Mouse (Mus musculus) midbrain, embryonic 12.5 days (tissue): ENCODE results near the gene Nab1. TPM values are rescaled to one million over a fixed set of nuclear protein-coding genes. Genes with fewer than 3 reads are reported as not detected.
A peak's percentile ranks its signal among the peaks of the same experiment; 100 is the strongest.
"Not testable (repeated sequence)": the region's sequence is repeated elsewhere in the genome, so short reads cannot be mapped to it uniquely, and the experiment has no call there.

Source experiments
- ATAC-seq: fragments of 200-750 bp; cut with Nextera tagmentation; 2 replicates; pipeline ENCODE4 v1.8.0; 2017; ENCODE audit warnings: low read depth, moderate TSS enrichment, moderate library complexity; ENCODE audit not compliant: low FRiP score
- H3K27ac ChIP-seq: fragments of 300-500 bp; sonication (generic); replicated peaks from 2 replicates; pipeline ENCODE4 v1.5.1; 2016; ENCODE audit warnings: mild to moderate bottlenecking
- H3K27me3 ChIP-seq: fragments of 300-500 bp; sonication (generic); 2 replicates; pipeline ENCODE4 v1.6.1; 2016; ENCODE audit warnings: mild to moderate bottlenecking
- H3K36me3 ChIP-seq: fragments of 300-500 bp; sonication (generic); 2 replicates; pipeline ENCODE4 v1.6.1; 2016
- H3K4me1 ChIP-seq: fragments of 300-500 bp; sonication (generic); 2 replicates; pipeline ENCODE4 v1.6.1; 2016
- H3K4me2 ChIP-seq: fragments of 300-500 bp; sonication (generic); replicated peaks from 2 replicates; pipeline ENCODE4 v1.6.1; 2016; ENCODE audit warnings: mild to moderate bottlenecking, moderate library complexity
- H3K4me3 ChIP-seq: fragments of 300-500 bp; sonication (generic); 2 replicates; pipeline ENCODE4 v1.5.1; 2016; ENCODE audit warnings: mild to moderate bottlenecking
- H3K9ac ChIP-seq: fragments of 300-500 bp; sonication (generic); replicated peaks from 2 replicates; pipeline ENCODE4 v1.6.1; 2016; ENCODE audit warnings: mild to moderate bottlenecking, moderate library complexity
- H3K9me3 ChIP-seq: fragments of 300-500 bp; sonication (generic); 2 replicates; pipeline ENCODE4 v1.6.1; 2016; ENCODE audit warnings: mild to moderate bottlenecking
- whole genome bisulfite sequencing: fragments of 180-500 bp; shearing (Covaris S2); methylation state at CpG from one replicate; pipeline ENCODE4 v1.1.7; 2016; 5-methylcytosine and 5-hydroxymethylcytosine counted together
- polyA plus RNA-seq: library from polyadenylated mRNA; unstranded; fragments of >200 nt; fragmentation: Nextera tagmentation; extraction: Ambion mirVana; gene quantifications from 2 replicates; pipeline ENCODE4 v1.2.1, GENCODE M21; 2016

Gene Nab1
- 6.7 and 6.9 TPM in 2 replicates for polyA plus RNA-seq

DNA sequence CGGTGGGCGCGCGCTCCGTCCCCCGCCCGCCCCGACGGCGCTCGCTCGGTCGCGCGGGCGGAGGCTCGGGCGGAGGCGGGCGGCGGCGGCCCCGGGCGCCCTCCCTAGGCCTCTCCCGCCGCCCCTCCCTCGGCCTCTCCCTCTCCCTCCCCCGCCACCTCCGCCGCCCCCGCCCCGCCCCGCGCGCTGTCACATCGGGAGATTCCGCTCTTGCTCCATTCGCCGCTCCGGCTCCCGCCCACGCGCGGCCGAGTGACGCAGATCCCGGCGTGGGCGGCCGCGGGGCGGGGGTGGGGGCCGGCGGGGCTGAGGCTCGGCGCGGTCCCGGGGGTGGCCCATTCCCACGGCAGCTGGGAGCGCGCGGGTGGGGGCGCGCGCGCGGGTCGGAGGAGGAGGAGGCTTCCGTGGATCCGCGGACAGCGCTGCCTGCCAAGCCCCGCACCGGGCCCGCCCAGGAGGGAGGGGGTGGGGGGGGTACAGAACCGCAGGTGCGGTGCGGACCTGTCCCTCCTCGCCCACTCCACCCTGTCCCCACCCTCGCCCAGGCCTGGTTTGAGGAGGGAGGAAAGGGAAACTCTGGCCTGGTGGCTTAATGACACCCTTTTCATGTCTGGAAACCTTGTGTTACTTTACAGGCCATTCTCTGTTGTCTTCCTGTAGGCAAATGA, at the start of gene Nab1:
Gene Nab1, minus strand, starts transcription at position 366 of the 668 bp plus-strand sequence.
- WGBS: under 1% methylated on average over 44 of the region's 80 CpGs
- H3K27ac ChIP-seq: peak within 1 kb of the TSS; percentile 46
- H3K4me3 ChIP-seq: peak within 1 kb of the TSS; percentile 86
- ATAC-seq: peak; percentile 87
- H3K27me3 ChIP-seq: peaks cover 11% of the 10 kb centered on the region
- no peaks in the 10 kb centered on the region for H3K36me3 ChIP-seq
- peak within 1 kb of the TSS; percentile 79 for H3K9ac ChIP-seq
- H3K9me3 ChIP-seq: no peaks in the 10 kb centered on the region
- peak within 1 kb of the TSS; percentile 81 for H3K4me2 ChIP-seq
- H3K4me1 ChIP-seq: 0 out of 2 replicates have a peak, but pooled peaks cover 5% of the 10 kb centered on the region

DNA sequence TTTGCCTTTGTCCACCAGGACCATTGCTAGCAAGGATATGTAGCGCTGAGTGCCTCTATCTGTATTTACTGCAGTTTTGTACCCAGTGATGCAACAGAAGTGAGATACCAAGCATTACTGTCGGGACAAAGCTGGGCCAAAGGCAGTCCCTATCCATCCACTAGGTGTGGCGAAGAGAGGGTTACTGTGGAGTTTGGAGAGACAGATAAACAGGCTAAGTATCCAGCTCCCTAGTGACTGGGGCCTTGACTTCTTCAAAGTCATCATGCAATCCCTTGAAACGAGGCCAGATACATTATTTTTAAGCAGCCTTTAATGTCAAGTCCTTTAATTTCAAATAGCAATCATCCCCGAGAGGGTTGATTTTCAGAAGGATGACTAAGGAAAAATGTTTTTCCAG, 47.0 kb upstream of the Nab1 start:
- Histone ChIP-seq H3K4me3 (no peak overlapping the region), H3K27ac (no peak overlapping the region), H3K36me3 (no peaks in the 10 kb centered on the region), H3K9ac (no peak overlapping the region), H3K9me3 (0 out of 2 replicates have a peak, but pooled peaks cover 6% of the 10 kb centered on the region), H3K4me1 (no peaks in the 10 kb centered on the region), H3K4me2 (no peak overlapping the region), H3K27me3 (no peaks in the 10 kb centered on the region)
- 86% methylated on average over 5 of the region's 5 CpGs for WGBS
- ATAC-seq: no peak

DNA sequence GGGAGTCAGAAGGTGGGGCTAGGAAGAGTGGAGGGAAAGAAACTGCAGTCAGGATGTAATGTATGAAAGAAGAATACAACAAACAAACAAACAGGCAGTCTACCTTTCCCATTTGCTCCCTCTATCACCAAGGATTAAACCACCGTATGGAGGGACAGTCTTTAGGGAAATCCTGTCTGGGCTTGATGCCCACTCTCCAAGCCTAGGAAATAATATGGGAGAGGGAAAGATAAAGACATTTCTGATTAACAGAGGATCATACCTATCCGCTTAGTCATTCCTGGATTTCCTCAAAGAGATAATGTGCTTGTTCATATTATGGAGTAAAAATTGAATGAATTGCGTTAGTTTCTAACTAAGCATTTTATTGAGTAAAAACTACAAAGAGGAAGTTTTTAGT, 46.3 kb upstream of the Nab1 start:
- no peak overlapping the region for H3K9ac ChIP-seq

DNA sequence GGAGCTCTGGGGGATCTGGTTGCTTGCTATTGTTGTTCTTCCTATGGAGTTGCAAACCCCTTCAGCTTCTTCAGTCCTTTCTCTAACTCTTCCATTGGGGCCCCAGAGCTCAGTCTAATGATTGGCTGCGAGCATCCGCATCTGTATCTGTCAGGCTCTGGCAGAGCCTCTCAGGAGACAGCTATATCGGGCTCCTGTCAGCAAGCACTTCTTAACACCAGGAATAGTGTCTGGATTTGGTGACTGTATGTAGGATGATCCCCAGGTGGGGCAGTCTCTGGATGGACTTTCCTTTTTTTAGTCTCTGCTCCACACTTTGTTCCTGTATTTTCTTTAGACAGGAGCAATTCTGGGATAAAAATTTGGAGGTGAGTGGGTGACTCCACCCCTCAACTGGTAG, 39.6 kb upstream of the Nab1 start:
- not testable (repeated sequence) for H3K9ac ChIP-seq, H3K4me1 ChIP-seq, H3K9me3 ChIP-seq, H3K4me2 ChIP-seq, H3K27ac ChIP-seq, H3K4me3 ChIP-seq, H3K27me3 ChIP-seq, H3K36me3 ChIP-seq, ATAC-seq
- 79% methylated on average over 3 of the region's 3 CpGs for WGBS

More for the DNA sequence above, 46.3 kb upstream of the Nab1 start:
- ATAC-seq: no peak
- Histone ChIP-seq H3K9me3 (0 out of 2 replicates have a peak, but pooled peaks cover 6% of the 10 kb centered on the region), H3K27me3 (no peaks in the 10 kb centered on the region), H3K4me2 (no peak overlapping the region), H3K4me1 (no peaks in the 10 kb centered on the region), H3K4me3 (no peak overlapping the region), H3K27ac (no peak overlapping the region), H3K36me3 (no peaks in the 10 kb centered on the region)
- 93% methylated on average over 3 of the region's 3 CpGs for WGBS

DNA sequence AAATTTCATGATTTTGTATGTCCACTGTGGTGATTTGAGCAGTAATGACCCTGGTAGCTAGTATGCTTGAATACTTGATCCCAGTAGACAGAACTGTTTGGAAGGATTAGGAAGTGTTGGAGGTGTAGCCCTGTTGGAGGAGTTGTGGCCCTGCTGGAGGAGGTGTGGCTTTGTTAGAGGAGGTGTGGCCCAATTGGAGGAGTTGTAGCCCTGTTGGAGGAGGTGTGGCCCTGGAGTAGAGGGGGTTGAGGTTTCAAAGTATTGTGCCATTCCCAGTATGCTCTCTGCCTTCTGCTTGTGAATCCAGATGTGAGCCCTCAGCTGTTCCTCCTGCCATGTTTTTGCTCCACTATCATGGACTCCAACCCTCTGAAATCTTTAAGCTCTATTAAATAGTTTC, 29.5 kb upstream of the Nab1 start:
- no peaks in the 10 kb centered on the region for H3K36me3 ChIP-seq
- no peaks in the 10 kb centered on the region for H3K4me1 ChIP-seq
- H3K9ac ChIP-seq: no peak overlapping the region
- no peak overlapping the region for H3K27ac ChIP-seq
- no peaks in the 10 kb centered on the region for H3K9me3 ChIP-seq
- H3K4me3 ChIP-seq: no peak overlapping the region
- no peaks in the 10 kb centered on the region for H3K27me3 ChIP-seq
- no peak for ATAC-seq
- H3K4me2 ChIP-seq: no peak overlapping the region

DNA sequence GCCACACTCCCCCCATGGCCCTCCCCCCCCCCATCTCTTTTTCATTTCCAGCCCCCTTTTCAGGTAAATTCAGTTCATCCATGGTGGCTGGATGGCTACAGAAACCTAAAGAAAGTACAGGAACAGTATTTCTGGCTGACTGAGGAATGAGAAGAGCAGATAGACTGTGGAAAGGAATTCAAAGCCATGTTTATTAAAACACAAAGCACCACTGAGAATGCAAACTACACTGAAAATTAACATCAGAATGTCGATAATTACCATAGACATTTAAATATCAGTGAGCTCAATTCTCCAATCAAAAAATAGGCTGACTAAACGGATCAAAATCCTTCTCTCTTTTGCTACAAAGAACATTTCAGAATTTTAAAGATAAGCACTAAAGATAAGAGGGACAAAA, 27.2 kb upstream of the Nab1 start:
- Histone ChIP-seq H3K9ac (no peak overlapping the region), H3K27me3 (no peaks in the 10 kb centered on the region), H3K9me3 (no peaks in the 10 kb centered on the region), H3K27ac (no peak overlapping the region), H3K4me2 (no peak overlapping the region), H3K4me3 (no peak overlapping the region), H3K36me3 (no peaks in the 10 kb centered on the region), H3K4me1 (no peaks in the 10 kb centered on the region)
- ATAC-seq: no peak
- WGBS: 44% methylated on average over 2 of the region's 2 CpGs

DNA sequence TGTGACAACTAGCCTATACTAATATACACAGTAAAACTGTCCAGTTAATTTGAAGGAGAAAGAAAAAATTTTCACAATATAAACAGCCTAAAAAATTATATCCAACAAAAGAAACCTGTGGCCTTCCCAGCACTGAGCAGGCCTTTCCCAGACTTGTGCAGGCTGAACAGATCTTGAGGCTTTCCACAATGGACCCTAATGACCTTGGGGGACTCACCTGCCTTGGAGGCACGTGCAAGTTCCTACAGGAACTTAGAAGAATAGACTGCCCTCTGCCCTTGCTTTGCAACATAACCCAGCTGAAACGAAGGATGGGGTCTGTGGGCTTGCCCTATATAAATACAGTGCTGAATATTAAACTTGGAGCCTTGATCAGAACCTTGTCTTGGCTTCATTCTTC, 26.8 kb upstream of the Nab1 start:
- no peak for ATAC-seq
- H3K4me2 ChIP-seq: no peak overlapping the region
- H3K36me3 ChIP-seq: no peaks in the 10 kb centered on the region

DNA sequence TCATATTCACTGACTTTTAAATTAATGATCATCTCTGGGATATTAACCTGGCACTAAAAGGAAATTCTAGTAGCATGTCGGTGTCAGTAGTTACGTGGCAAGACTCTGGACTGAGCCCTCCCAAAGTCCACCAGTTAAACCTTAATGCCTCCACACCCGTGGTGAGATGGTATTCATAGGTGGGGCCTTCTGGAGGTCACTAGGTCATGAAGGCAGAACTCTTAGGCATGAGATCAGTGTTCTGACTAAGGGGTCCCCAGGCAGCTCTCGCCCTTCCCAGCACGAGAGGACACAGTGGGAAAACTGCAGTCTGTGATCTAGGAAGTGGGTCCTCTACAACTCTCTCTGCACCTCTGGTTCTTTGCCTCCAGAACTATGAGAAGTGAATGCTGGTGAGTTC, 24.2 kb upstream of the Nab1 start:
- Histone ChIP-seq H3K36me3 (no peaks in the 10 kb centered on the region), H3K9me3 (no peaks in the 10 kb centered on the region), H3K27me3 (no peaks in the 10 kb centered on the region), H3K4me2 (no peak overlapping the region), H3K9ac (no peak overlapping the region), H3K4me1 (no peaks in the 10 kb centered on the region), H3K27ac (no peak overlapping the region), H3K4me3 (no peak overlapping the region)
- ATAC-seq: no peak
- 76% methylated on average over 5 of the region's 5 CpGs for WGBS

More for the DNA sequence above, 26.8 kb upstream of the Nab1 start:
- Histone ChIP-seq H3K9ac (no peak overlapping the region), H3K27ac (no peak overlapping the region), H3K9me3 (no peaks in the 10 kb centered on the region), H3K27me3 (no peaks in the 10 kb centered on the region), H3K4me1 (no peaks in the 10 kb centered on the region), H3K4me3 (no peak overlapping the region)
- WGBS: 55% methylated on average over 2 of the region's 2 CpGs

DNA sequence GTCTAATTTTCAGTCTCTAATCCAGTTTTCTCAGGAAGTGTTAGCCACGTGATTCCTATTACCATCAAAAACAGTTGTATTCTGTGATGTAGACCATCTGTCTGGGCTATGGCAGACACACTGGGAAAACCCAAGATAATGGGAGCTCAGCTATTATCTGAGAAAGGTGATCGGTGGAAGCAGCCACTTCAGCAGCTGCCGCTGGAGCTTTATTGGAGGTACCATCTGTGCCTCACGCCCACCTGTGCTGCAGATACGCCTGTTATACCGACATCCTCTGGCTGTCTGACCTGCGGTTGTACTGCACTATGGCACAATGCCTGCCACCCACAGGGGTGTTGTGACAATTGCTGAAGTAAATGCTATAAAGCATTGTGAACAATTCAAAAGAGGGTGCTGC, 23.7 kb upstream of the Nab1 start:
- Histone ChIP-seq H3K4me2 (no peak overlapping the region), H3K27me3 (no peaks in the 10 kb centered on the region), H3K4me3 (no peak overlapping the region), H3K27ac (no peak overlapping the region), H3K36me3 (no peaks in the 10 kb centered on the region), H3K4me1 (no peaks in the 10 kb centered on the region), H3K9me3 (no peaks in the 10 kb centered on the region), H3K9ac (no peak overlapping the region)
- ATAC-seq: peak; percentile 65; the same call in 1 of the 2 replicates
- 70% methylated on average over 7 of the region's 7 CpGs for WGBS

DNA sequence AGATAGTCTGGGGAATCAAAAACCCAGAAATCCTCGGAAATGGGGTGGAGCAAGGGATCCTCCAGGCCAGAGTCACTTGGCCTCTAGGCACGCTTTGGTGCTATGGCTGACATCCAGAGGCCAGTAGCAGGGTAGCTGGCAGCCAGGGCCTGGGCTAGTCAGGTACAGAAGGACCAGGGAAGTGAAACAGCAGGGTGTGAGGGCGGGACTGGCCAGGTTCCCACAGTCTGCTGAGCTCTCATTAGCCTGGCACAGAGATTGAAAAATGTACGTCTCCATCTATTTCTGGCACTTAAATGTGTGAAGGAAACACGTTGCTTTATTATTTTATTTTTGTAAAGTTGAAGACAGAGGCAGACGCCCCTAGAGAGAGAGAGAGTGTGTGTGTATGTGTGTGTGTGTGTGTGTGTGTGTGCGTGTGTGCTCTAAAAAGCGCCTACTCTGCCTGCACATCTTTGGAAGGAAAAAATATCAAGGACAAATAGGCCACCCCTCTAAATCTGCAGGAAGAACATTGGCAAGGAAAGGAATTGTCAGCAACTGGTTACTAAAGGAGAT, 21.0 kb upstream of the Nab1 start:
- Histone ChIP-seq H3K4me1 (no peaks in the 10 kb centered on the region), H3K36me3 (no peaks in the 10 kb centered on the region), H3K4me3 (no peak overlapping the region), H3K4me2 (no peak overlapping the region), H3K9ac (no peak overlapping the region), H3K27me3 (no peaks in the 10 kb centered on the region), H3K9me3 (no peaks in the 10 kb centered on the region), H3K27ac (no peak overlapping the region)
- no peak for ATAC-seq
- 71% methylated on average over 8 of the region's 8 CpGs for WGBS

DNA sequence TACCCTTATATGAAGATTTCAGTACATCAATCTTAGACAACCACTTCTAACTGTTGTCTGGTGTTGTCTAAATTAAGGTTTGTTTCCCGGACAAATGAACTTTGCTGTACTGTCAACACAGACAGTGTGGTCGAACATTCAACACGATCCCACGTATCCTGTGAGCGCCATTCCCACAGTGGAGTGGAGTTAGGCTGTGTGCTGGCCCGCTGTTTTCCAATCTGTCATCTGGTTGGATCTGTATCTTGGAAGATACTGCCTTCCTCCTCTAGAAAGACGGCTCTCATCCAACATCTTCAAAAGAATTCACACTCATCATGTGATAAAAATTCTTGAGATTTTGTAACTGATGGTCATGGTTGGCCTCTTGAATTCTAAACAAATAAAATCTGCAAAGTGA, 19.7 kb upstream of the Nab1 start:
- Histone ChIP-seq H3K9ac (no peak overlapping the region), H3K27me3 (no peaks in the 10 kb centered on the region), H3K27ac (no peak overlapping the region), H3K36me3 (no peaks in the 10 kb centered on the region), H3K4me3 (no peak overlapping the region), H3K4me1 (no peaks in the 10 kb centered on the region), H3K4me2 (no peak overlapping the region), H3K9me3 (no peaks in the 10 kb centered on the region)
- 94% methylated on average over 7 of the region's 7 CpGs for WGBS
- ATAC-seq: no peak

DNA sequence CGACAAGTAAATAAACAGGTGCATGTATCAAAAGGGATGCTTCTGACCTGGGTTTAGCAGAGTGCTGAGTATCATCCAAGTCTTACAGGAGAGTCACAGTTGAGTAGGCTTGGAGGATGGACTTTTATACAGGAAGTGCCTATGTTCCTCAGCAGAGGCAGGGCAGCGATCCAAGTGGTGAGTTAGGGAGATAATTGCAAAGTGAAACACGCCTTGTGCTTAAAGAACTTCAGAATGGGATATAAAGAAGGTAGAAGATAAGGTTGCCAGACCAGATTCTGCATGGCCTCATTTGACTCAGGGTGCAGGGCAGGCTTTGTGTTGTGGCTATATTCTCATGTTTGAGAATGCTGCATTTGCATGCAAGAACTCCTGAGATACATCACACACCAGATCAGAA, 14.8 kb upstream of the Nab1 start:
- no peaks in the 10 kb centered on the region for H3K27me3 ChIP-seq
- no peak for ATAC-seq
- no peaks in the 10 kb centered on the region for H3K9me3 ChIP-seq
- no peaks in the 10 kb centered on the region for H3K4me1 ChIP-seq
- no peak overlapping the region for H3K27ac ChIP-seq
- 86% methylated on average over 3 of the region's 3 CpGs for WGBS
- no peak overlapping the region for H3K4me3 ChIP-seq
- no peak overlapping the region for H3K9ac ChIP-seq
- no peaks in the 10 kb centered on the region for H3K36me3 ChIP-seq
- no peak overlapping the region for H3K4me2 ChIP-seq
